15 mouse cellular contexts compared by ENCODE assay signal in genomic region chr14:115831854-115832625, GRCm38 (mm10).
DNase-seq lines count a peak whose midpoint lies in the region; ATAC-seq and TF ChIP-seq lines count a peak whose summit lies in the region.
"Had no signal": no experiment of that assay in that cellular context is flagged by ENCODE, and none has a peak within 500 bp of the region (broad histone marks: within the 10 kb centered on the region; RNA-seq: fewer than 3 reads in every experiment).

No protein-coding gene starts in this region.

- H3K27ac ChIP-seq in forebrain, embryonic 11.5 days (ENCODE audit: low read depth, low read length): no peak overlapping the region
- no peak overlapping the region for H3K27ac ChIP-seq in forebrain, embryonic 10.5 days
- H3K27ac ChIP-seq in lung, embryonic 14.5 days (ENCODE audit: low read depth): no peak overlapping the region
- H3K27ac ChIP-seq in neural tube, embryonic 12.5 days: no peak overlapping the region
- H3K27ac ChIP-seq in hindbrain, postnatal 0 days: no peak overlapping the region
- H3K27ac ChIP-seq: embryonic facial prominence, embryonic 15.5 days; hindbrain, embryonic 15.5 days; intestine, embryonic 15.5 days; limb, embryonic 15.5 days; liver, embryonic 13.5 days had no signal

- no peak overlapping the region for H3K9ac ChIP-seq in forebrain, embryonic 11.5 days (ENCODE audit: low read length)
- no peak overlapping the region for H3K9ac ChIP-seq in lung, embryonic 14.5 days
- H3K9ac ChIP-seq in neural tube, embryonic 12.5 days: no peak overlapping the region
- no peak overlapping the region for H3K9ac ChIP-seq in hindbrain, postnatal 0 days (replicated peaks; ENCODE audit: low read length)
- H3K9ac ChIP-seq: embryonic facial prominence, embryonic 15.5 days; hindbrain, embryonic 15.5 days; intestine, embryonic 15.5 days; limb, embryonic 15.5 days; liver, embryonic 13.5 days had no signal

- no peaks in the 10 kb centered on the region for H3K4me1 ChIP-seq in forebrain, embryonic 11.5 days (replicated peaks; ENCODE audit: control insufficient read depth, insufficient read depth, low read length)
- no peaks in the 10 kb centered on the region for H3K4me1 ChIP-seq in forebrain, embryonic 10.5 days
- no peaks in the 10 kb centered on the region for H3K4me1 ChIP-seq in lung, embryonic 14.5 days (ENCODE audit: insufficient read depth)
- H3K4me1 ChIP-seq in neural tube, embryonic 12.5 days: no peaks in the 10 kb centered on the region
- H3K4me1 ChIP-seq in hindbrain, postnatal 0 days (ENCODE audit: insufficient read depth, low read length): no peaks in the 10 kb centered on the region
- H3K4me1 ChIP-seq: embryonic facial prominence, embryonic 15.5 days; hindbrain, embryonic 15.5 days; intestine, embryonic 15.5 days; limb, embryonic 15.5 days; liver, embryonic 13.5 days had no signal

- H3K36me3 ChIP-seq in forebrain, embryonic 11.5 days (ENCODE audit: control insufficient read depth, insufficient read depth, low read length): no peaks in the 10 kb centered on the region
- H3K36me3 ChIP-seq in forebrain, embryonic 10.5 days (replicated peaks): no peaks in the 10 kb centered on the region
- no peaks in the 10 kb centered on the region for H3K36me3 ChIP-seq in lung, embryonic 14.5 days (ENCODE audit: insufficient read depth)
- no peaks in the 10 kb centered on the region for H3K36me3 ChIP-seq in neural tube, embryonic 12.5 days
- H3K36me3 ChIP-seq in hindbrain, postnatal 0 days (ENCODE audit: insufficient read depth, low read length): no peaks in the 10 kb centered on the region
- H3K36me3 ChIP-seq: embryonic facial prominence, embryonic 15.5 days; hindbrain, embryonic 15.5 days; intestine, embryonic 15.5 days; limb, embryonic 15.5 days; liver, embryonic 13.5 days had no signal

- no peaks in the 10 kb centered on the region for H3K9me3 ChIP-seq in forebrain, embryonic 11.5 days (ENCODE audit: control insufficient read depth, low read length)
- H3K9me3 ChIP-seq in forebrain, embryonic 10.5 days: no peaks in the 10 kb centered on the region
- no peaks in the 10 kb centered on the region; the same call in 1 of the 2 replicates for H3K9me3 ChIP-seq in lung, embryonic 14.5 days (ENCODE audit: low read depth, low read length)
- H3K9me3 ChIP-seq in neural tube, embryonic 12.5 days: no peaks in the 10 kb centered on the region
- H3K9me3 ChIP-seq in hindbrain, postnatal 0 days (ENCODE audit: low read length): no peaks in the 10 kb centered on the region
- H3K9me3 ChIP-seq: embryonic facial prominence, embryonic 15.5 days; hindbrain, embryonic 15.5 days; intestine, embryonic 15.5 days; limb, embryonic 15.5 days; liver, embryonic 13.5 days had no signal

- H3K4me3 ChIP-seq in forebrain, embryonic 11.5 days (ENCODE audit: low read depth, low read length): no peak overlapping the region
- H3K4me3 ChIP-seq in forebrain, embryonic 10.5 days: no peak overlapping the region
- H3K4me3 ChIP-seq in lung, embryonic 14.5 days (ENCODE audit: low read depth, low read length): no peak overlapping the region
- no peak overlapping the region for H3K4me3 ChIP-seq in neural tube, embryonic 12.5 days
- H3K4me3 ChIP-seq in hindbrain, postnatal 0 days (ENCODE audit: low read length): no peak overlapping the region
- H3K4me3 ChIP-seq: embryonic facial prominence, embryonic 15.5 days; hindbrain, embryonic 15.5 days; intestine, embryonic 15.5 days; limb, embryonic 15.5 days; liver, embryonic 13.5 days; myocyte had no signal

- no peak for TF ChIP-seq CTCF in lung, embryonic 14.5 days (IDR thresholded peaks at IDR 0.05; ENCODE audit: low read depth)
- no peak for TF ChIP-seq CTCF in hindbrain, postnatal 0 days (IDR thresholded peaks at IDR 0.05; ENCODE audit: low read depth)

- ATAC-seq in forebrain, embryonic 11.5 days (replicated peaks; ENCODE audit: low FRiP score): peak; percentile 20; the same call in 1 of the 2 replicates
- ATAC-seq in lung, embryonic 14.5 days (ENCODE audit: insufficient read depth): peak; percentile 32; the same call in 1 of the 2 replicates
- ATAC-seq in neural tube, embryonic 12.5 days (ENCODE audit: low FRiP score, low read depth): peak; percentile 52; the same call in 1 of the 2 replicates
- ATAC-seq in hindbrain, postnatal 0 days: peak; percentile 40; the same call in 1 of the 2 replicates
- ATAC-seq: intestine, embryonic 15.5 days had no signal

- DNase-seq in forebrain, embryonic 11.5 days (ENCODE audit: low spot score): no peak
- DNase-seq in forebrain, embryonic 10.5 days (ENCODE audit: extremely low spot score, low spot score): no peak
- no peak for DNase-seq in lung, embryonic 14.5 days
- no peak for DNase-seq in lung, postnatal 36 days
- DNase-seq in neural tube, embryonic 10.5 days (ENCODE audit: extremely low spot score, low spot score): no peak
- DNase-seq in hindbrain, postnatal 0 days (ENCODE audit: low spot score): no peak
- no peak for DNase-seq in heart, adult 8-10 months (ENCODE audit: low spot score)
- DNase-seq: cerebellum, adult 11-12 months had no signal

- 85% methylated on average over 10 of the region's 10 CpGs for WGBS in forebrain, embryonic 11.5 days
- WGBS in forebrain, embryonic 10.5 days: 89% methylated on average over 10 of the region's 10 CpGs
- WGBS in lung, embryonic 14.5 days: 68% methylated on average over 10 of the region's 10 CpGs
- 74% methylated on average over 10 of the region's 10 CpGs for WGBS in neural tube, embryonic 12.5 days
- WGBS in hindbrain, postnatal 0 days: 74% methylated on average over 10 of the region's 10 CpGs

- no peak overlapping the region for H3K4me2 ChIP-seq in forebrain, embryonic 11.5 days (ENCODE audit: low read depth, low read length, severe bottlenecking)
- no peak overlapping the region for H3K4me2 ChIP-seq in lung, embryonic 14.5 days
- no peak overlapping the region for H3K4me2 ChIP-seq in neural tube, embryonic 12.5 days (replicated peaks)
- H3K4me2 ChIP-seq in hindbrain, postnatal 0 days (ENCODE audit: low read depth, low read length): no peak overlapping the region
- H3K4me2 ChIP-seq: embryonic facial prominence, embryonic 15.5 days; hindbrain, embryonic 15.5 days; intestine, embryonic 15.5 days; limb, embryonic 15.5 days; liver, embryonic 13.5 days had no signal

- no peaks in the 10 kb centered on the region for H3K27me3 ChIP-seq in forebrain, embryonic 11.5 days (ENCODE audit: control insufficient read depth, insufficient read depth, low read length)
- H3K27me3 ChIP-seq in forebrain, embryonic 10.5 days (ENCODE audit: poor library complexity, severe bottlenecking): no peaks in the 10 kb centered on the region
- no peaks in the 10 kb centered on the region for H3K27me3 ChIP-seq in lung, embryonic 14.5 days (ENCODE audit: insufficient read depth, low read length)
- no peaks in the 10 kb centered on the region for H3K27me3 ChIP-seq in neural tube, embryonic 12.5 days (replicated peaks)
- H3K27me3 ChIP-seq in hindbrain, postnatal 0 days (ENCODE audit: insufficient read depth, low read length): no peaks in the 10 kb centered on the region
- H3K27me3 ChIP-seq: embryonic facial prominence, embryonic 15.5 days; hindbrain, embryonic 15.5 days; intestine, embryonic 15.5 days; limb, embryonic 15.5 days; liver, embryonic 13.5 days had no signal
